Mouse (Mus musculus) gastrocnemius, postnatal 36 days (tissue): ENCODE measurements around the gene Rpl5. TPM values are rescaled to one million over a fixed set of nuclear protein-coding genes. Genes with fewer than 3 reads are reported as not detected.
"Not testable (repeated sequence)": the region's sequence is repeated elsewhere in the genome, so short reads cannot be mapped to it uniquely, and the experiment has no call there.

Experiments
- DNase-seq, 2 experiments: peaks; one replicate each; pipeline ENCODE4 v3.0.0; 2022
- intact Hi-C: fragments of 180-260 bp; cut with DNase I; formaldehyde crosslinking; loops from one replicate; pipeline ENCODE4 v1.15.1; 2025
- total RNA-seq, 2 experiments: library from RNA; stranded (reverse); gene quantifications; 2 replicates each; pipeline ENCODE4 v1.2.3; 2021

Rpl5 gene
- total RNA-seq, 2 experiments from 2014 or later = 28.8 to 36.7 TPM

GRCm38 (mm10) chr5:107938483-107938882, 38.2 kb downstream of the Rpl5 start:
- DNase-seq, intact Hi-C loops: not testable (repeated sequence)

GRCm38 (mm10) chr5:107938886-107939285, 38.6 kb downstream of the Rpl5 start:
- no peak for DNase-seq
- intact Hi-C loops = no loop called here

GRCm38 (mm10) chr5:107939701-107940100, 39.4 kb downstream of the Rpl5 start:
- intact Hi-C loops = loop anchor here (5.0 kb wide), 1 partner anchor 43 kb away; no protein-coding TSS in a partner anchor
- DNase-seq = no peak

GRCm38 (mm10) chr5:107941222-107941621, 40.9 kb downstream of the Rpl5 start:
- DNase-seq = no peak
- intact Hi-C loops = loop anchor here (5.0 kb wide), 1 partner anchor 41 kb away; no protein-coding TSS in a partner anchor

DNA sequence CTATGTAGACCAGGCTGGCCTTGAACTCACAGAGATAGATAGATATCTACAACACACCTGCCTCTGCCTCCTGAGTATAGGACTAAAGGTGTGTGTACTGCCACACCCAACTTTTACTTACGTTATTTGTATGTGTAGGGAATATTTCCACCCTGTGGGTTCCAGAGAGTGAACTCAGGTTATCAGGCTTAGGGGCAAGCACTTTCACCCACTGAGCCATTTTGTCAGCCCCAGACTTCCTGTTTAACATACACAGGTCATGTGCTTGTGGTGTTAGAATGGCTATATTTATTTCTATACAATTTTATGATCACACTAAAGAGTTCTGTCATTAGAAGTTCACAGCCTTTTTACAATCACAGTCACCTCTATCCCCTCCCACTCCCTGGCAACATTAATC, 42.6 kb downstream of the Rpl5 start:
- intact Hi-C loops = loop anchor here (5.0 kb wide), 1 partner anchor 39 kb away; no protein-coding TSS in a partner anchor
- no peak for DNase-seq

GRCm38 (mm10) chr5:107943526-107943925, 43.2 kb downstream of the Rpl5 start:
- intact Hi-C loops = loop anchor here (5.0 kb wide), 1 partner anchor 39 kb away; no protein-coding TSS in a partner anchor
- DNase-seq = no peak

- intact Hi-C loops = no loop called here
- no peak for DNase-seq
Observed at GRCm38 (mm10) chr5:107946475-107946874, 46.2 kb downstream of the Rpl5 start.

GRCm38 (mm10) chr5:107947548-107947947, 47.2 kb downstream of the Rpl5 start:
- DNase-seq = no peak
- intact Hi-C loops = no loop called here

- DNase-seq = no peak
- intact Hi-C loops = no loop called here
Observed at GRCm38 (mm10) chr5:107948899-107949298, 48.6 kb downstream of the Rpl5 start.

- intact Hi-C loops = no loop called here
Observed at GRCm38 (mm10) chr5:107949607-107950006, 49.3 kb downstream of the Rpl5 start.

GRCm38 (mm10) chr5:107950643-107951042, 50.3 kb downstream of the Rpl5 start:
- no peak for DNase-seq
- intact Hi-C loops = no loop called here

More at GRCm38 (mm10) chr5:107949607-107950006, 49.3 kb downstream of the Rpl5 start:
- no peak for DNase-seq

Other genes with a start within 250 kb of the Rpl5 start
- under 1 TPM in 1 of 2 experiments, not detected in 1; 0.54 TPM for gene Gfi1, start 174.5 kb upstream of the Rpl5 start, total RNA-seq
- gene Ube2d2b, start 70.4 kb upstream of the Rpl5 start, total RNA-seq = not detected
- 10 to 100 TPM; 14.1 to 14.3 TPM for gene Evi5, start 25.4 kb upstream of the Rpl5 start, total RNA-seq
- 10 to 100 TPM; 21.8 to 23.6 TPM for gene Fam69a, start 86.6 kb downstream of the Rpl5 start, total RNA-seq
- gene Mtf2, start 165.2 kb downstream of the Rpl5 start, total RNA-seq = 10 to 100 TPM in 1 of 2 experiments, 1 to 10 TPM in 1; 7.9 to 11.3 TPM
- 10 to 100 TPM; 19.8 to 28.4 TPM for gene Tmed5, start 232.1 kb downstream of the Rpl5 start, total RNA-seq
- under 1 TPM; 0.07 to 0.36 TPM for gene Ccdc18, start 232.4 kb downstream of the Rpl5 start, total RNA-seq